Mouse (Mus musculus): ENCODE measurements around the gene Ucp2. TPM values are rescaled to one million over a fixed set of nuclear protein-coding genes. Genes with fewer than 3 reads are reported as not detected.

The Ucp2 gene
- polyA plus RNA-seq, 1 experiment, result 172 TPM

DNA sequence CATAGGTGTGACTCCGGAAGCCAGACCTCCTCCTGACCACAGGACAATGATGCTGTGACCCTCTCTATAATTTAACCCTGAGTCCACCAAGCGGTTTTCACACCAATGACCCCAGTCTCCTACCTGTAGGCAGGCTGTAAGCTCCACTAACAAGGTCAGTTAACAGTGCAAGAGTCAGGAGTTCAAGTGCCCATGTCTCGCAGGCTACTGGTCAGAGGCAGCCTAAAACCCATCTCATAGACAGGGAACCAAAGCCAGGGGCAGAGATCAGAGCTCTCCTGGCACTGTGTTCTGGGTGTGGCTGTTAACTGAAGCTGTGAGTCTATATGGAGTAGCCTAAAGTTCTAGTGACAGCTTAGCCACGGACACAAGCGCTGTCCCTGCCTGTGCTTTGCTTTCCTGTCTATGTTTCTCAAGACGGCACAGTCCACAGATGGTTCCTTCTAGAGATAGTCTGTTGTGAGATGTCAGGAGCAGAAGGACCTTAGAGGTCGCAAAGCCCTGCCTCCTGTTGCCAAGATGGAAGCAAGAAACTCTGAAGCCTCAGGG is 9.3 kb downstream of the Ucp2 start:
- H3K27me3 ChIP-seq (replicated peaks; ENCODE audit: control insufficient read depth, insufficient read depth, low read length), result no peaks in the 10 kb centered on the region
- WGBS, result 72% methylated on average over 7 of the region's 7 CpGs
- H3K27ac ChIP-seq (ENCODE audit: insufficient read depth, low read depth, low read length), result no peak overlapping the region
- TF ChIP-seq CTCF (conservative IDR thresholded peaks at IDR 0.05; ENCODE audit: insufficient read depth, insufficient read length, low read depth, low read length) (no peak), POLR2A (IDR thresholded peaks at IDR 0.05; ENCODE audit: low read depth, low read length) (no peak)
- no peak for DNase-seq
- H3K4me1 ChIP-seq (ENCODE audit: control insufficient read depth, insufficient read depth, low read length), result no peaks in the 10 kb centered on the region
- no peak overlapping the region for H3K4me3 ChIP-seq (ENCODE audit: insufficient read depth, low read depth, low read length)
- H3K36me3 ChIP-seq (ENCODE audit: control insufficient read depth, insufficient read depth, low read length), result no peaks in the 10 kb centered on the region

DNA sequence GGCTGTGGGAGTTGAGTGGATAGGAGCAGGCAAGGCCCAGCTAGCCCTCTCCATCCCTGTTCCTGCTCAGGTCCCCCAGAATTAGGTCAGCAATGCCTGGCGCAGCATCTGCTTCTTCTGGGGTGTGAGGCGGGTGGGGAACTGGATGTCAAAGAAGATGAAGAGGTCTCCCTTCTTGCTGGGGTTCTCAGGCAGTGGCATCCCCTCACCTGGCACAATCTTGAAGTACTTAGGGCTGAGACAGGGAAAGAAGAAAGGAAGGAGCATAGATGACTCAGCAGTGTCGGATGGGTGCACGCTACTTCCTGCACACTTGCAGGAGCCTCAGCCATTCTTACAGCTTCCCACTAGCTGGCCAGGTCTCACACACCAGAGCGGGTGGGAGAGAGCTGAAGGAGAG is 9.9 kb downstream of the Ucp2 start:
- Histone ChIP-seq H3K4me1 (ENCODE audit: control insufficient read depth, insufficient read depth, low read length) (no peaks in the 10 kb centered on the region), H3K27me3 (replicated peaks; ENCODE audit: control insufficient read depth, insufficient read depth, low read length) (no peaks in the 10 kb centered on the region), H3K27ac (ENCODE audit: insufficient read depth, low read depth, low read length) (no peak overlapping the region), H3K4me3 (ENCODE audit: insufficient read depth, low read depth, low read length) (no peak overlapping the region), H3K36me3 (ENCODE audit: control insufficient read depth, insufficient read depth, low read length) (no peaks in the 10 kb centered on the region)
- TF ChIP-seq CTCF (conservative IDR thresholded peaks at IDR 0.05; ENCODE audit: insufficient read depth, insufficient read length, low read depth, low read length), result no peak
- TF ChIP-seq POLR2A (IDR thresholded peaks at IDR 0.05; ENCODE audit: low read depth, low read length), result no peak
- 75% methylated on average over 5 of the region's 5 CpGs for WGBS
- DNase-seq, result no peak

DNA sequence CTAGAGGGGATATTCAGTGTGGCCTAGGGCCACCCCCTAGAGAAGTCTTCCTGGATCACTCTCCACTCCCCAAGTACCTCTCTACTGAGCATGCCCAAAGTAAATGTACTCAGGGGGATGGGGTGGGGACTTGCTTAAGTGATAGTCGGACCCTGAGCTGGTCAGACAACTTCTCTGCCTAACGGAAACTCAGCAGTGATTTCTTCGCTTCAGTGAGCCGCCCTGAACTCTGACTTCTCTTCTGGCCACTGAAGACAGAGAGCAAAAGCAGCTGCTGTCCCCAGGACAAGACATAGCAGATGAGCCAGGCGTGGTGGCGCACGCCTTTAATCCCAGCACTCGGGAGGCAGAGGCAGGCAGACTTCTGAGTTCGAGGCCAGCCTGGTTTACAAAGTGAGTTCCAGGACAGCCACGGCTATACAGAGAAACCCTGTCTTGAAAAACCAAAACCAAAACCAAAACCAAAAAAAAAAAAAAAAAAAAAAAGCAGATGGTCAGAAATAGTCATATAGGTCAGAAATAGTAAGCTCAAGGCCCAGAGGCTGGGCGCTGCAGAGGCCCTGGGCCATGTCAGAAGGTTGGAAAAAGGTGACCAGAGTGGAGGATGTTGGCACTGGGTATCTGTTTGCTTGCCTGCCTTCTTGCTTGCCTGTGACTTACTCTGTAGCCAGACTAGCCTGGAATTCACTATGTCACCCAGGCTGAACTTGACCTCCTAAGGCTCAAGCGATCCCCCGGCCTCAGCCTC is 11.8 kb downstream of the Ucp2 start:
- peak; percentile 28 for DNase-seq
- no peak for TF ChIP-seq CTCF (conservative IDR thresholded peaks at IDR 0.05; ENCODE audit: insufficient read depth, insufficient read length, low read depth, low read length)
- no peak for TF ChIP-seq POLR2A (IDR thresholded peaks at IDR 0.05; ENCODE audit: low read depth, low read length)
- H3K4me3 ChIP-seq (ENCODE audit: insufficient read depth, low read depth, low read length), result no peak overlapping the region
- H3K27ac ChIP-seq (ENCODE audit: insufficient read depth, low read depth, low read length), result no peak overlapping the region
- no peaks in the 10 kb centered on the region for H3K27me3 ChIP-seq (replicated peaks; ENCODE audit: control insufficient read depth, insufficient read depth, low read length)
- H3K4me1 ChIP-seq (ENCODE audit: control insufficient read depth, insufficient read depth, low read length), result no peaks in the 10 kb centered on the region
- 56% methylated on average over 13 of the region's 13 CpGs for WGBS
- no peaks in the 10 kb centered on the region for H3K36me3 ChIP-seq (ENCODE audit: control insufficient read depth, insufficient read depth, low read length)

GRCm38 (mm10) chr7:100506494-100506893 is 13.4 kb downstream of the Ucp2 start:
- DNase-seq, result no peak
- Histone ChIP-seq H3K4me1 (ENCODE audit: control insufficient read depth, insufficient read depth, low read length) (no peaks in the 10 kb centered on the region), H3K36me3 (ENCODE audit: control insufficient read depth, insufficient read depth, low read length) (no peaks in the 10 kb centered on the region), H3K27ac (ENCODE audit: insufficient read depth, low read depth, low read length) (no peak overlapping the region), H3K4me3 (ENCODE audit: insufficient read depth, low read depth, low read length) (no peak overlapping the region), H3K27me3 (replicated peaks; ENCODE audit: control insufficient read depth, insufficient read depth, low read length) (no peaks in the 10 kb centered on the region)
- 46% methylated on average over 4 of the region's 4 CpGs for WGBS
- TF ChIP-seq CTCF (conservative IDR thresholded peaks at IDR 0.05; ENCODE audit: insufficient read depth, insufficient read length, low read depth, low read length) (no peak), POLR2A (IDR thresholded peaks at IDR 0.05; ENCODE audit: low read depth, low read length) (no peak)

- TF ChIP-seq CTCF (conservative IDR thresholded peaks at IDR 0.05; ENCODE audit: insufficient read depth, insufficient read length, low read depth, low read length), result no peak
- no peak overlapping the region for H3K4me3 ChIP-seq (ENCODE audit: insufficient read depth, low read depth, low read length)
- H3K36me3 ChIP-seq (ENCODE audit: control insufficient read depth, insufficient read depth, low read length), result no peaks in the 10 kb centered on the region
- H3K4me1 ChIP-seq (ENCODE audit: control insufficient read depth, insufficient read depth, low read length), result no peaks in the 10 kb centered on the region
- no peaks in the 10 kb centered on the region for H3K27me3 ChIP-seq (replicated peaks; ENCODE audit: control insufficient read depth, insufficient read depth, low read length)
- 55% methylated on average over 3 of the region's 3 CpGs for WGBS
- no peak for DNase-seq
- H3K27ac ChIP-seq (ENCODE audit: insufficient read depth, low read depth, low read length), result no peak overlapping the region
Measured at GRCm38 (mm10) chr7:100508670-100509069, 15.5 kb downstream of the Ucp2 start.

DNA sequence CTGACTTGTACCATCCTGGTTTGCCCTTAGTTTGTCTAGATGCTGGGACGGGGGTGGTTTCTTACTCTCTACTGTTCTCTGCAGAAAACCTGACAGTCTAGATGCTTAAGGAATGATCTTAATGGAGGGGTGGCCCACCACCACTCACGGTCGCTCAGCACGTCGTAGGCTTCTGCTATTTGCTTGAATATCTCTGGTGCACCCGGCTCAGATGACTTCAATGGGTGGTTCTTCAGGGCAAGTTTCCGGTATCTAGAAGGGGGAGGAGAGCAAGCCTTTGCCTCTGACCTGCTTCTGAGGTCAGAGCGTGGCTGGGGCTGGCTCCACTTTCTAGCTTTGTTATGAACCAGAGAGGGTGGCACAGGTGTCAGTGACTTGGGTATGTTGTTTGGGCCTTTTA is 18.5 kb downstream of the Ucp2 start:
- Histone ChIP-seq H3K27me3 (replicated peaks; ENCODE audit: control insufficient read depth, insufficient read depth, low read length) (no peaks in the 10 kb centered on the region), H3K27ac (ENCODE audit: insufficient read depth, low read depth, low read length) (no peak overlapping the region), H3K36me3 (ENCODE audit: control insufficient read depth, insufficient read depth, low read length) (no peaks in the 10 kb centered on the region), H3K4me3 (ENCODE audit: insufficient read depth, low read depth, low read length) (no peak overlapping the region), H3K4me1 (ENCODE audit: control insufficient read depth, insufficient read depth, low read length) (no peaks in the 10 kb centered on the region)
- 61% methylated on average over 8 of the region's 8 CpGs for WGBS
- no peak for TF ChIP-seq POLR2A (IDR thresholded peaks at IDR 0.05; ENCODE audit: low read depth, low read length)
- no peak for TF ChIP-seq CTCF (conservative IDR thresholded peaks at IDR 0.05; ENCODE audit: insufficient read depth, insufficient read length, low read depth, low read length)
- DNase-seq, result no peak

GRCm38 (mm10) chr7:100514573-100514972 is 21.4 kb downstream of the Ucp2 start, which contains the start of gene Dnajb13:
TSS of gene Dnajb13 (minus strand) at chr7:100514960.
- 52% methylated on average over 11 of the region's 11 CpGs for WGBS
- no peaks in the 10 kb centered on the region for H3K36me3 ChIP-seq (ENCODE audit: control insufficient read depth, insufficient read depth, low read length)
- H3K4me3 ChIP-seq (ENCODE audit: insufficient read depth, low read depth, low read length), result no peak within 1 kb of the TSS
- H3K27me3 ChIP-seq (replicated peaks; ENCODE audit: control insufficient read depth, insufficient read depth, low read length), result no peaks in the 10 kb centered on the region
- DNase-seq, result no peak
- TF ChIP-seq POLR2A (IDR thresholded peaks at IDR 0.05; ENCODE audit: low read depth, low read length) (no peak), CTCF (conservative IDR thresholded peaks at IDR 0.05; ENCODE audit: insufficient read depth, insufficient read length, low read depth, low read length) (no peak)
- no peak within 1 kb of the TSS for H3K27ac ChIP-seq (ENCODE audit: insufficient read depth, low read depth, low read length)
- H3K4me1 ChIP-seq (ENCODE audit: control insufficient read depth, insufficient read depth, low read length), result no peaks in the 10 kb centered on the region
